Mouse (Mus musculus): ENCODE results near the gene Trappc6a. TPM values are rescaled to one million over a fixed set of nuclear protein-coding genes. Genes with fewer than 3 reads are reported as not detected.

Trappc6a gene
- polyA plus RNA-seq, 1 experiment from 2014 or later, result 43.9 TPM

- ATAC-seq (ENCODE audit: low FRiP score), result no peak
- Histone ChIP-seq H3K36me3 (no peaks in the 10 kb centered on the region), H3K9me3 (no peaks in the 10 kb centered on the region), H3K27me3 (peaks cover 95% of the 10 kb centered on the region), H3K9ac (no peak overlapping the region), H3K4me1 (replicated peaks) (peaks cover 11% of the 10 kb centered on the region; the same call in 1 of the 2 replicates), H3K4me3 (no peak overlapping the region), H3K4me2 (no peak overlapping the region), H3K27ac (no peak overlapping the region)
- WGBS, result 20% methylated on average over 23 of the region's 23 CpGs
Observed at GRCm38 (mm10) chr7:19469404-19469803, 38.8 kb upstream of the Trappc6a start.

- Histone ChIP-seq H3K9me3 (no peaks in the 10 kb centered on the region), H3K27me3 (peaks cover 94% of the 10 kb centered on the region), H3K36me3 (no peaks in the 10 kb centered on the region), H3K27ac (no peak overlapping the region), H3K4me3 (no peak overlapping the region), H3K4me1 (replicated peaks) (peaks cover 14% of the 10 kb centered on the region; the same call in 1 of the 2 replicates), H3K9ac (no peak overlapping the region), H3K4me2 (no peak overlapping the region)
- no peak for ATAC-seq (ENCODE audit: low FRiP score)
- WGBS, result 15% methylated on average over 14 of the region's 14 CpGs
Observed at GRCm38 (mm10) chr7:19470308-19470707, 37.9 kb upstream of the Trappc6a start.

GRCm38 (mm10) chr7:19472403-19472802 is 35.8 kb upstream of the Trappc6a start:
- H3K9me3 ChIP-seq, result no peaks in the 10 kb centered on the region
- no peak for ATAC-seq (ENCODE audit: low FRiP score)
- H3K4me1 ChIP-seq (replicated peaks), result peaks cover 14% of the 10 kb centered on the region; the same call in 1 of the 2 replicates
- H3K27ac ChIP-seq, result no peak overlapping the region
- no peaks in the 10 kb centered on the region for H3K36me3 ChIP-seq
- WGBS, result 38% methylated on average over 4 of the region's 4 CpGs
- peaks cover 93% of the 10 kb centered on the region for H3K27me3 ChIP-seq
- H3K4me2 ChIP-seq, result no peak overlapping the region
- H3K4me3 ChIP-seq, result no peak overlapping the region
- H3K9ac ChIP-seq, result no peak overlapping the region

- Histone ChIP-seq H3K4me3 (peak overlapping the region; percentile 50), H3K9ac (peak overlapping the region; percentile 76), H3K4me1 (replicated peaks) (peaks cover 14% of the 10 kb centered on the region; the same call in 1 of the 2 replicates), H3K9me3 (no peaks in the 10 kb centered on the region), H3K4me2 (peak overlapping the region; percentile 69), H3K27me3 (peaks cover 91% of the 10 kb centered on the region), H3K27ac (peak overlapping the region; percentile 82), H3K36me3 (no peaks in the 10 kb centered on the region)
- WGBS, result under 1% methylated on average over 49 of the region's 89 CpGs
- peak; percentile 90 for ATAC-seq (ENCODE audit: low FRiP score)
Observed at GRCm38 (mm10) chr7:19473875-19474443, 34.2 kb upstream of the Trappc6a start.

GRCm38 (mm10) chr7:19477084-19477483 is 31.1 kb upstream of the Trappc6a start:
- Histone ChIP-seq H3K4me1 (replicated peaks) (peaks cover 10% of the 10 kb centered on the region; the same call in 1 of the 2 replicates), H3K4me3 (no peak overlapping the region), H3K4me2 (no peak overlapping the region), H3K9me3 (no peaks in the 10 kb centered on the region), H3K27me3 (peaks cover 73% of the 10 kb centered on the region), H3K27ac (no peak overlapping the region), H3K36me3 (no peaks in the 10 kb centered on the region), H3K9ac (no peak overlapping the region)
- no peak for ATAC-seq (ENCODE audit: low FRiP score)
- 80% methylated on average over 2 of the region's 2 CpGs for WGBS

- Histone ChIP-seq H3K9me3 (no peaks in the 10 kb centered on the region), H3K27ac (no peak overlapping the region), H3K4me2 (no peak overlapping the region), H3K4me3 (no peak overlapping the region), H3K36me3 (no peaks in the 10 kb centered on the region), H3K4me1 (replicated peaks) (peaks cover 10% of the 10 kb centered on the region; the same call in 1 of the 2 replicates), H3K9ac (no peak overlapping the region), H3K27me3 (peaks cover 66% of the 10 kb centered on the region)
- ATAC-seq (ENCODE audit: low FRiP score), result no peak
- 25% methylated on average over 14 of the region's 14 CpGs for WGBS
Observed at GRCm38 (mm10) chr7:19477624-19478384, 30.4 kb upstream of the Trappc6a start.

- no peak for ATAC-seq (ENCODE audit: low FRiP score)
- no peaks in the 10 kb centered on the region for H3K4me1 ChIP-seq (replicated peaks)
- no peak overlapping the region for H3K27ac ChIP-seq
- H3K4me3 ChIP-seq, result no peak overlapping the region
- no peak overlapping the region for H3K4me2 ChIP-seq
- 90% methylated on average over 8 of the region's 8 CpGs for WGBS
- H3K9me3 ChIP-seq, result no peaks in the 10 kb centered on the region
- no peak overlapping the region for H3K9ac ChIP-seq
- H3K27me3 ChIP-seq, result peaks cover 43% of the 10 kb centered on the region
- no peaks in the 10 kb centered on the region for H3K36me3 ChIP-seq
Observed at GRCm38 (mm10) chr7:19483281-19483680, 24.9 kb upstream of the Trappc6a start.

GRCm38 (mm10) chr7:19485488-19485887 is 22.7 kb upstream of the Trappc6a start:
- H3K4me3 ChIP-seq, result no peak overlapping the region
- H3K36me3 ChIP-seq, result no peaks in the 10 kb centered on the region
- WGBS, result 88% methylated on average over 1 of the region's 1 CpGs
- no peak for ATAC-seq (ENCODE audit: low FRiP score)
- H3K27ac ChIP-seq, result no peak overlapping the region
- H3K4me1 ChIP-seq (replicated peaks), result peaks cover 4% of the 10 kb centered on the region
- no peak overlapping the region for H3K4me2 ChIP-seq
- H3K9ac ChIP-seq, result no peak overlapping the region
- no peaks in the 10 kb centered on the region for H3K9me3 ChIP-seq
- H3K27me3 ChIP-seq, result peaks cover 53% of the 10 kb centered on the region

- Histone ChIP-seq H3K27me3 (peaks cover 59% of the 10 kb centered on the region), H3K4me2 (no peak overlapping the region), H3K9me3 (no peaks in the 10 kb centered on the region), H3K9ac (no peak overlapping the region), H3K36me3 (no peaks in the 10 kb centered on the region), H3K4me1 (replicated peaks) (peaks cover 5% of the 10 kb centered on the region), H3K27ac (no peak overlapping the region), H3K4me3 (no peak overlapping the region)
- 89% methylated on average over 7 of the region's 7 CpGs for WGBS
- ATAC-seq (ENCODE audit: low FRiP score), result no peak
Observed at GRCm38 (mm10) chr7:19486549-19486948, 21.6 kb upstream of the Trappc6a start.

GRCm38 (mm10) chr7:19489525-19489924 is 18.7 kb upstream of the Trappc6a start:
- Histone ChIP-seq H3K4me1 (replicated peaks) (peaks cover 11% of the 10 kb centered on the region), H3K9ac (peak overlapping the region; percentile 68), H3K27ac (no peak overlapping the region), H3K4me3 (peak overlapping the region; percentile 35), H3K36me3 (no peaks in the 10 kb centered on the region), H3K4me2 (peak overlapping the region; percentile 49), H3K27me3 (peaks cover 78% of the 10 kb centered on the region), H3K9me3 (no peaks in the 10 kb centered on the region)
- peak; percentile 54; the same call in 1 of the 2 replicates for ATAC-seq (ENCODE audit: low FRiP score)
- WGBS, result 2% methylated on average over 31 of the region's 31 CpGs

- H3K4me3 ChIP-seq, result peak overlapping the region; percentile 22; the same call in 1 of the 2 replicates
- 6% methylated on average over 26 of the region's 26 CpGs for WGBS
- peak overlapping the region; percentile 63 for H3K9ac ChIP-seq
- no peak overlapping the region for H3K27ac ChIP-seq
- H3K9me3 ChIP-seq, result no peaks in the 10 kb centered on the region
- peak overlapping the region; percentile 42 for H3K4me2 ChIP-seq
- no peaks in the 10 kb centered on the region for H3K36me3 ChIP-seq
- peaks cover 15% of the 10 kb centered on the region for H3K4me1 ChIP-seq (replicated peaks)
- peaks cover 79% of the 10 kb centered on the region for H3K27me3 ChIP-seq
- ATAC-seq (ENCODE audit: low FRiP score), result no peak
Observed at GRCm38 (mm10) chr7:19491731-19492130, 16.5 kb upstream of the Trappc6a start.

- no peak overlapping the region for H3K4me2 ChIP-seq
- H3K36me3 ChIP-seq, result no peaks in the 10 kb centered on the region
- WGBS, result 84% methylated on average over 25 of the region's 25 CpGs
- H3K27ac ChIP-seq, result no peak overlapping the region
- peaks cover 12% of the 10 kb centered on the region for H3K4me1 ChIP-seq (replicated peaks)
- no peak for ATAC-seq (ENCODE audit: low FRiP score)
- H3K27me3 ChIP-seq, result peaks cover 49% of the 10 kb centered on the region
- no peak overlapping the region for H3K9ac ChIP-seq
- no peak overlapping the region for H3K4me3 ChIP-seq
- no peaks in the 10 kb centered on the region for H3K9me3 ChIP-seq
Observed at GRCm38 (mm10) chr7:19494751-19495474, 13.3 kb upstream of the Trappc6a start.
